Mouse (Mus musculus) lung, postnatal 0 days (tissue): ENCODE results near the gene Dapk2. TPM values are rescaled to one million over a fixed set of nuclear protein-coding genes. Genes with fewer than 3 reads are reported as not detected.

Source experiments
- ATAC-seq: fragments of 200-750 bp; cut with Nextera tagmentation; 2 replicates; pipeline ENCODE4 v1.8.0; 2017; ENCODE audit warnings: moderate library complexity
- DNase-seq: peaks from one replicate; pipeline ENCODE4 v3.0.0-alpha.2; 2016; ENCODE audit warnings: low spot score
- H3K27ac ChIP-seq: fragments of 300-500 bp; sonication (generic); 2 replicates; pipeline ENCODE4 v1.5.1; 2014; ENCODE audit warnings: antibody characterized with exemption, mild to moderate bottlenecking, low read length, mixed read lengths
- H3K27me3 ChIP-seq: fragments of 300-500 bp; sonication (generic); replicated peaks from 2 replicates; pipeline ENCODE4 v1.6.1; 2014; ENCODE audit warnings: low read length, mixed read lengths; ENCODE audit not compliant: insufficient read depth
- H3K36me3 ChIP-seq: fragments of 300-500 bp; sonication (generic); 2 replicates; pipeline ENCODE4 v1.6.1; 2014; ENCODE audit warnings: low read length, mixed read lengths; ENCODE audit not compliant: insufficient read depth
- H3K4me1 ChIP-seq: fragments of 300-500 bp; sonication (generic); 2 replicates; pipeline ENCODE4 v1.6.1; 2014; ENCODE audit warnings: antibody characterized with exemption, low read depth, low read length, mixed read lengths; ENCODE audit not compliant: insufficient read depth
- H3K4me2 ChIP-seq: fragments of 300-500 bp; sonication (generic); replicated peaks from 2 replicates; pipeline ENCODE4 v1.6.1; 2014; ENCODE audit warnings: low read depth, mild to moderate bottlenecking, low read length, moderate library complexity, mixed read lengths
- H3K4me3 ChIP-seq: fragments of 300-500 bp; sonication (generic); 2 replicates; pipeline ENCODE4 v1.5.1; 2014; ENCODE audit warnings: low read depth, low read length
- H3K9ac ChIP-seq: fragments of 300-500 bp; sonication (generic); replicated peaks from 2 replicates; pipeline ENCODE4 v1.6.1; 2014; ENCODE audit warnings: low read depth, mild to moderate bottlenecking
- H3K9me3 ChIP-seq: fragments of 300-500 bp; sonication (generic); 2 replicates; pipeline ENCODE4 v1.6.1; 2016; ENCODE audit warnings: low read length, mixed read lengths
- CTCF ChIP-seq: IDR thresholded peaks from 2 replicates; pipeline ENCODE4 v1.5.1; 2016; ENCODE audit warnings: antibody characterized with exemption, mild to moderate bottlenecking
- EP300 ChIP-seq: IDR thresholded peaks from 2 replicates; pipeline ENCODE4 v1.6.1; 2016; ENCODE audit warnings: antibody characterized with exemption, mild to moderate bottlenecking, control low read depth
- WGBS: fragments of 180-500 bp; shearing (Covaris S2); extraction: QIAGEN DNeasy Blood & Tissue Kit; methylation state at CpG from one replicate; pipeline ENCODE4 v1.1.7; 2014; 5-methylcytosine and 5-hydroxymethylcytosine counted together
- polyA plus RNA-seq: library from polyadenylated mRNA; unstranded; fragments of >200 nt; fragmentation: Nextera tagmentation; extraction: Ambion mirVana; gene quantifications from 2 replicates; pipeline ENCODE4 v1.2.1, GENCODE M21; 2015

The Dapk2 gene
- polyA plus RNA-seq, 1 experiment from 2014 or later: 60.9 TPM

GRCm38 (mm10) chr9:66265645-66266044, 107.6 kb downstream of the Dapk2 start:
- WGBS: 23% methylated on average over 2 of the region's 2 CpGs
- ATAC-seq (no peak), DNase-seq (no peak)
- no peaks in the 10 kb centered on the region for H3K4me1 ChIP-seq
- TF ChIP-seq CTCF: no peak
- TF ChIP-seq EP300: no peak
- H3K4me2 ChIP-seq: no peak overlapping the region
- no peaks in the 10 kb centered on the region for H3K27me3 ChIP-seq
- H3K27ac ChIP-seq: no peak overlapping the region
- no peak overlapping the region for H3K4me3 ChIP-seq
- H3K9ac ChIP-seq: no peak overlapping the region
- no peaks in the 10 kb centered on the region for H3K36me3 ChIP-seq
- H3K9me3 ChIP-seq: no peaks in the 10 kb centered on the region

GRCm38 (mm10) chr9:66266237-66267170, 108.5 kb downstream of the Dapk2 start:
- Histone ChIP-seq H3K9ac (no peak overlapping the region), H3K4me1 (no peaks in the 10 kb centered on the region), H3K36me3 (no peaks in the 10 kb centered on the region), H3K27ac (no peak overlapping the region), H3K4me2 (no peak overlapping the region), H3K4me3 (no peak overlapping the region), H3K9me3 (no peaks in the 10 kb centered on the region), H3K27me3 (no peaks in the 10 kb centered on the region)
- WGBS: 68% methylated on average over 5 of the region's 5 CpGs
- DNase-seq (no peak), ATAC-seq (no peak)
- TF ChIP-seq CTCF (no peak), EP300 (no peak)

GRCm38 (mm10) chr9:66268804-66269203, 110.8 kb downstream of the Dapk2 start:
- H3K27ac ChIP-seq: no peak overlapping the region
- no peak overlapping the region for H3K9ac ChIP-seq
- no peak for ATAC-seq
- no peak overlapping the region for H3K4me2 ChIP-seq
- DNase-seq: no peak
- no peaks in the 10 kb centered on the region for H3K4me1 ChIP-seq
- TF ChIP-seq EP300 (no peak), CTCF (no peak)
- H3K27me3 ChIP-seq: no peaks in the 10 kb centered on the region
- H3K36me3 ChIP-seq: no peaks in the 10 kb centered on the region
- no peaks in the 10 kb centered on the region for H3K9me3 ChIP-seq
- 65% methylated on average over 4 of the region's 4 CpGs for WGBS
- H3K4me3 ChIP-seq: no peak overlapping the region

GRCm38 (mm10) chr9:66270038-66270437, 112.0 kb downstream of the Dapk2 start:
- TF ChIP-seq CTCF: no peak
- TF ChIP-seq EP300: no peak
- Histone ChIP-seq H3K4me1 (no peaks in the 10 kb centered on the region), H3K27ac (no peak overlapping the region), H3K9me3 (no peaks in the 10 kb centered on the region), H3K4me2 (no peak overlapping the region), H3K9ac (no peak overlapping the region), H3K36me3 (no peaks in the 10 kb centered on the region), H3K4me3 (no peak overlapping the region), H3K27me3 (no peaks in the 10 kb centered on the region)
- 72% methylated on average over 4 of the region's 4 CpGs for WGBS
- ATAC-seq (no peak), DNase-seq (no peak)

GRCm38 (mm10) chr9:66271726-66272125, 113.7 kb downstream of the Dapk2 start:
- ATAC-seq (no peak), DNase-seq (no peak)
- TF ChIP-seq EP300 (no peak), CTCF (no peak)
- Histone ChIP-seq H3K9me3 (no peaks in the 10 kb centered on the region), H3K4me2 (no peak overlapping the region), H3K9ac (no peak overlapping the region), H3K27me3 (no peaks in the 10 kb centered on the region), H3K27ac (no peak overlapping the region), H3K4me3 (no peak overlapping the region), H3K4me1 (no peaks in the 10 kb centered on the region; the same call in 1 of the 2 replicates), H3K36me3 (no peaks in the 10 kb centered on the region)
- WGBS: 56% methylated on average over 5 of the region's 5 CpGs

GRCm38 (mm10) chr9:66273632-66274031, 115.6 kb downstream of the Dapk2 start:
- Histone ChIP-seq H3K4me2 (no peak overlapping the region), H3K4me1 (peaks cover 2% of the 10 kb centered on the region; the same call in 1 of the 2 replicates), H3K9me3 (no peaks in the 10 kb centered on the region), H3K36me3 (no peaks in the 10 kb centered on the region), H3K27ac (no peak overlapping the region), H3K9ac (no peak overlapping the region), H3K4me3 (no peak overlapping the region), H3K27me3 (no peaks in the 10 kb centered on the region)
- DNase-seq: no peak
- no peak for ATAC-seq
- TF ChIP-seq EP300 (no peak), CTCF (no peak)
- WGBS: 85% methylated on average over 1 of the region's 1 CpGs
